Mouse (Mus musculus) stomach, postnatal 0 days (tissue): ENCODE measurements at regions not wholly inside any gene's neighbourhood (a gene's known extent, or its start where the extent isn't known, plus 50 kb on each side); places are given as distances from the start of the nearest gene placed in this dataset.

Experiments
- CTCF ChIP-seq: IDR thresholded peaks from 2 replicates; pipeline ENCODE4 v1.5.1; 2016; ENCODE audit warnings: antibody characterized with exemption, low read depth, mild to moderate bottlenecking, moderate library complexity
- EP300 ChIP-seq: optimal IDR thresholded peaks from 2 replicates; pipeline ENCODE3; 2016; ENCODE audit warnings: antibody characterized with exemption

- TF ChIP-seq CTCF (no peak), EP300 (no peak)
These were observed 292.4 kb upstream of the Ndst3 start for GRCm38 (mm10) chr3:123983045-123983444.
